Mouse (Mus musculus): ENCODE measurements at regions not wholly inside any gene's neighbourhood (a gene's known extent, or its start where the extent isn't known, plus 50 kb on each side); places are given as distances from the start of the nearest gene placed in this dataset.

DNA sequence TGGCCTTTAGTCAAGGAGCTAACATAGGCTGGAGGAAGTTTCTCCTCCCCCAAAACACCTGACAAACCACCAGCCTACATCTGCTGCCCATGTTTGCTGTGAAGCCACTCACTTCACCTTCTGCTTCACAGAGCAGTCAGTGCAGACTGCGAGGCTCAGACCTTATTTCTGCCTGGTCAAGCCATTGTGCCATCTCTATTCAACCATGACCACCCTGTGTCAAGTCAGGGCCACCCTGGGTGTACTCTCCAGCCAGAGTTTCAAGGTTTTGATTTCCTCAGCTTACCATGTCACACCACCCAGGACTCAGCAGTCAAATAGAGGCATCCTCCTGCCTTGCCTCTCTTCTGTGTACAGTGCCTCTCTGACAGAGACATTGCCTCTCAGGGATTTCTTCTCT lies 152.6 kb downstream of the Foxa2 start:
- TF ChIP-seq CTCF (IDR thresholded peaks at IDR 0.05; ENCODE audit: extremely low read depth, insufficient read depth, low read length) (no peak), POLR2A (IDR thresholded peaks at IDR 0.05; ENCODE audit: extremely low read depth, insufficient read depth, low read length) (no peak)
